Mouse (Mus musculus): ENCODE data around the gene Gng7. TPM values are rescaled to one million over a fixed set of nuclear protein-coding genes. Genes with fewer than 3 reads are reported as not detected.
"Not testable (repeated sequence)": the region's sequence is repeated elsewhere in the genome, so short reads cannot be mapped to it uniquely, and the experiment has no call there.

Gene Gng7
- polyA plus RNA-seq, 1 experiment from 2014 or later, result 5.6 TPM

- 65% methylated on average over 4 of the region's 4 CpGs for WGBS
- H3K4me1 ChIP-seq, result peaks cover 17% of the 10 kb centered on the region
- H3K27me3 ChIP-seq, result peaks cover 40% of the 10 kb centered on the region
- ATAC-seq (replicated peaks; ENCODE audit: low FRiP score); H3K36me3 ChIP-seq; H3K4me2 ChIP-seq; H3K9ac ChIP-seq; H3K27ac ChIP-seq; H3K4me3 ChIP-seq (replicated peaks); H3K9me3 ChIP-seq (replicated peaks): not testable (repeated sequence)
These were observed 24.9 kb downstream of the Gng7 start for GRCm38 (mm10) chr10:80989854-80990253.

- Histone ChIP-seq H3K9me3 (replicated peaks) (no peaks in the 10 kb centered on the region), H3K36me3 (no peaks in the 10 kb centered on the region), H3K9ac (no peak overlapping the region), H3K27me3 (peaks cover 40% of the 10 kb centered on the region), H3K4me2 (no peak overlapping the region), H3K4me1 (peaks cover 16% of the 10 kb centered on the region), H3K27ac (no peak overlapping the region), H3K4me3 (replicated peaks) (no peak overlapping the region)
- WGBS, result 60% methylated on average over 6 of the region's 6 CpGs
- no peak for ATAC-seq (replicated peaks; ENCODE audit: low FRiP score)
These were observed 25.3 kb downstream of the Gng7 start for GRCm38 (mm10) chr10:80989446-80989845.

GRCm38 (mm10) chr10:80987709-80988441 lies 26.9 kb downstream of the Gng7 start:
- Histone ChIP-seq H3K4me3 (replicated peaks) (no peak overlapping the region), H3K27me3 (peaks cover 51% of the 10 kb centered on the region), H3K27ac (peak overlapping the region; percentile 62; the same call in 1 of the 2 replicates), H3K36me3 (no peaks in the 10 kb centered on the region), H3K4me1 (peaks cover 16% of the 10 kb centered on the region), H3K9me3 (replicated peaks) (no peaks in the 10 kb centered on the region), H3K4me2 (no peak overlapping the region), H3K9ac (no peak overlapping the region)
- 9% methylated on average over 10 of the region's 10 CpGs for WGBS
- ATAC-seq (replicated peaks; ENCODE audit: low FRiP score), result peak; percentile 86

GRCm38 (mm10) chr10:80986754-80987153 lies 28.0 kb downstream of the Gng7 start:
- no peak overlapping the region for H3K9ac ChIP-seq
- no peaks in the 10 kb centered on the region for H3K9me3 ChIP-seq (replicated peaks)
- H3K4me1 ChIP-seq, result peaks cover 23% of the 10 kb centered on the region
- no peak overlapping the region for H3K4me2 ChIP-seq
- H3K27ac ChIP-seq, result no peak overlapping the region
- H3K36me3 ChIP-seq, result no peaks in the 10 kb centered on the region
- ATAC-seq (replicated peaks; ENCODE audit: low FRiP score), result no peak
- H3K4me3 ChIP-seq (replicated peaks), result no peak overlapping the region
- H3K27me3 ChIP-seq, result peaks cover 51% of the 10 kb centered on the region
- WGBS, result 76% methylated on average over 6 of the region's 6 CpGs

GRCm38 (mm10) chr10:80985970-80986701 lies 28.6 kb downstream of the Gng7 start:
- Histone ChIP-seq H3K9ac (0 out of 2 replicates have a peak overlapping the region, but pooled peaks have one; percentile 6), H3K4me3 (replicated peaks) (peak overlapping the region; percentile 32), H3K27ac (no peak overlapping the region), H3K36me3 (no peaks in the 10 kb centered on the region), H3K27me3 (peaks cover 51% of the 10 kb centered on the region), H3K4me2 (peak overlapping the region; percentile 63), H3K9me3 (replicated peaks) (no peaks in the 10 kb centered on the region), H3K4me1 (peaks cover 27% of the 10 kb centered on the region)
- WGBS, result 36% methylated on average over 13 of the region's 13 CpGs
- ATAC-seq (replicated peaks; ENCODE audit: low FRiP score), result no peak

- ATAC-seq (replicated peaks; ENCODE audit: low FRiP score), result no peak
- Histone ChIP-seq H3K4me3 (replicated peaks) (peak overlapping the region; percentile 32), H3K27me3 (peaks cover 51% of the 10 kb centered on the region), H3K9ac (0 out of 2 replicates have a peak overlapping the region, but pooled peaks have one; percentile 6), H3K36me3 (no peaks in the 10 kb centered on the region), H3K4me2 (peak overlapping the region; percentile 63), H3K4me1 (peaks cover 27% of the 10 kb centered on the region), H3K27ac (no peak overlapping the region), H3K9me3 (replicated peaks) (no peaks in the 10 kb centered on the region)
- WGBS, result 7% methylated on average over 37 of the region's 37 CpGs
These were observed 29.3 kb downstream of the Gng7 start for GRCm38 (mm10) chr10:80985241-80985969.

- no peak overlapping the region for H3K4me2 ChIP-seq
- H3K9me3 ChIP-seq (replicated peaks), result no peaks in the 10 kb centered on the region
- H3K36me3 ChIP-seq, result no peaks in the 10 kb centered on the region
- peaks cover 51% of the 10 kb centered on the region for H3K27me3 ChIP-seq
- WGBS, result 87% methylated on average over 12 of the region's 12 CpGs
- no peak for ATAC-seq (replicated peaks; ENCODE audit: low FRiP score)
- H3K4me1 ChIP-seq, result peaks cover 27% of the 10 kb centered on the region
- H3K27ac ChIP-seq, result no peak overlapping the region
- no peak overlapping the region for H3K9ac ChIP-seq
- no peak overlapping the region for H3K4me3 ChIP-seq (replicated peaks)
These were observed 30.5 kb downstream of the Gng7 start for GRCm38 (mm10) chr10:80984223-80984622.

GRCm38 (mm10) chr10:80982381-80982780 lies 32.4 kb downstream of the Gng7 start:
- Histone ChIP-seq H3K36me3 (no peaks in the 10 kb centered on the region), H3K4me1 (peaks cover 21% of the 10 kb centered on the region), H3K4me3 (replicated peaks) (no peak overlapping the region), H3K9me3 (replicated peaks) (no peaks in the 10 kb centered on the region), H3K27ac (no peak overlapping the region), H3K9ac (no peak overlapping the region), H3K4me2 (no peak overlapping the region), H3K27me3 (peaks cover 42% of the 10 kb centered on the region)
- WGBS, result 22% methylated on average over 4 of the region's 4 CpGs
- no peak for ATAC-seq (replicated peaks; ENCODE audit: low FRiP score)

GRCm38 (mm10) chr10:80981564-80982112 lies 33.1 kb downstream of the Gng7 start:
- peaks cover 35% of the 10 kb centered on the region for H3K27me3 ChIP-seq
- no peak overlapping the region for H3K4me2 ChIP-seq
- no peaks in the 10 kb centered on the region for H3K36me3 ChIP-seq
- no peak overlapping the region for H3K27ac ChIP-seq
- no peaks in the 10 kb centered on the region for H3K9me3 ChIP-seq (replicated peaks)
- H3K4me1 ChIP-seq, result peaks cover 21% of the 10 kb centered on the region
- WGBS, result 52% methylated on average over 7 of the region's 7 CpGs
- no peak for ATAC-seq (replicated peaks; ENCODE audit: low FRiP score)
- no peak overlapping the region for H3K9ac ChIP-seq
- H3K4me3 ChIP-seq (replicated peaks), result no peak overlapping the region

GRCm38 (mm10) chr10:80975478-80975877 lies 39.3 kb downstream of the Gng7 start:
- WGBS, result 75% methylated on average over 11 of the region's 11 CpGs
- ATAC-seq (replicated peaks; ENCODE audit: low FRiP score), result 0 out of 2 replicates have a peak, but pooled peaks have one; percentile 27
- Histone ChIP-seq H3K4me3 (replicated peaks) (no peak overlapping the region), H3K36me3 (no peaks in the 10 kb centered on the region), H3K9ac (no peak overlapping the region), H3K4me2 (no peak overlapping the region), H3K27me3 (no peaks in the 10 kb centered on the region), H3K4me1 (peaks cover 41% of the 10 kb centered on the region), H3K9me3 (replicated peaks) (no peaks in the 10 kb centered on the region), H3K27ac (no peak overlapping the region)

GRCm38 (mm10) chr10:80973722-80974121 lies 41.0 kb downstream of the Gng7 start:
- Histone ChIP-seq H3K27me3 (no peaks in the 10 kb centered on the region), H3K4me3 (replicated peaks) (no peak overlapping the region), H3K27ac (no peak overlapping the region), H3K36me3 (no peaks in the 10 kb centered on the region), H3K4me1 (peaks cover 41% of the 10 kb centered on the region), H3K9ac (no peak overlapping the region), H3K9me3 (replicated peaks) (no peaks in the 10 kb centered on the region), H3K4me2 (no peak overlapping the region)
- no peak for ATAC-seq (replicated peaks; ENCODE audit: low FRiP score)
- WGBS, result 75% methylated on average over 1 of the region's 1 CpGs

Measured in kidney, embryonic 15.5 days (tissue).